Mouse (Mus musculus) gastrocnemius, adult 2 months (tissue): ENCODE measurements around the gene Nav2. TPM values are rescaled to one million over a fixed set of nuclear protein-coding genes. Genes with fewer than 3 reads are reported as not detected.
A peak's percentile ranks its signal among the peaks of the same experiment; 100 is the strongest.

Experiments
- DNase-seq: peaks from one replicate; pipeline ENCODE4 v3.0.0; 2022
- H3K27ac ChIP-seq: fragments of 200-600 bp; 2 replicates; pipeline ENCODE4 v1.8.1; 2022; ENCODE audit warnings: mild to moderate bottlenecking
- H3K4me3 ChIP-seq: fragments of 200-600 bp; 2 replicates; pipeline ENCODE4 v1.8.1; 2022; ENCODE audit warnings: mild to moderate bottlenecking, moderate library complexity
- CTCF ChIP-seq: fragments of 200-600 bp; IDR thresholded peaks from 2 replicates; pipeline ENCODE4 v1.8.1; 2022; ENCODE audit warnings: antibody characterized with exemption, mild to moderate bottlenecking, moderate library complexity
- intact Hi-C: fragments of 180-260 bp; cut with DNase I; formaldehyde crosslinking; loops from one replicate; pipeline ENCODE4 v1.15.1; 2025
- total RNA-seq, 2 experiments: library from RNA; stranded (reverse); gene quantifications; 2 replicates each; pipeline ENCODE4 v1.2.3; 2021

The Nav2 gene
- total RNA-seq, 2 experiments from 2014 or later = 18.5 to 36.0 TPM

GRCm38 (mm10) chr7:49257234-49257906 is 348.9 kb downstream of the Nav2 start:
- intact Hi-C loops = no loop called here
- no peak overlapping the region for H3K4me3 ChIP-seq
- peak overlapping the region; percentile 87 for H3K27ac ChIP-seq
- TF ChIP-seq CTCF = no peak
- DNase-seq = no peak

- intact Hi-C loops = no loop called here
- TF ChIP-seq CTCF = no peak
- peak overlapping the region; percentile 87 for H3K27ac ChIP-seq
- DNase-seq = peak; percentile 67
- no peak overlapping the region for H3K4me3 ChIP-seq
Measured at GRCm38 (mm10) chr7:49258088-49258487, 349.6 kb downstream of the Nav2 start.

DNA sequence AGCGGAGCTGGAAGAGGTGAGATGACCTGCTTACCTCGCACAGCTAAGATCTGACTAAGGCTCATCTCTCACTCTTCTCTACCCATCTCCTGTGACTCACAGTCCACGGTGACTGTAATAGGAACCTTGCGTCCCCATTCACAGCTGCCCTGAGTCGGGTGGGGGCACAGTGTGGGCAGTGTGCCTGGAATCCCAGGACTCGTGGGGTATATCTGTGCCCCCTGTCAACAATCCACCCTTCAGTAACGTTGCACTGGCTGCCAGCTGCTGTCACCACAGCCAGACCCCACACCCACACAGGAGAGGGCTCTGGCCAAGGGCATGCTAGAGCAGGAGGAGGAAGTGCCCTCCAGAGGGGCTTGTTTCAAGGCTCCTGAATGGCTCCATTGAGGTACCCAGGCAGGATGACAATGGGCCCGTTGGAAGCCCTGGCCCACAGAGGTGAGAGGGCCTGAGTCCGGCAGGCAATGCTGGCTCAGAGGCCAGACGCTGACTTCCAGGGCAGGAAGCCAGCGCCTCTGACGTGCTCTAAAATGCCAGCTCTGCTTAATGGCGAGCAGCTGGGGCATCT is 353.5 kb downstream of the Nav2 start:
- peak; percentile 92 for DNase-seq
- intact Hi-C loops = no loop called here
- no peak for TF ChIP-seq CTCF
- H3K27ac ChIP-seq = peak overlapping the region; percentile 92
- no peak overlapping the region for H3K4me3 ChIP-seq

DNA sequence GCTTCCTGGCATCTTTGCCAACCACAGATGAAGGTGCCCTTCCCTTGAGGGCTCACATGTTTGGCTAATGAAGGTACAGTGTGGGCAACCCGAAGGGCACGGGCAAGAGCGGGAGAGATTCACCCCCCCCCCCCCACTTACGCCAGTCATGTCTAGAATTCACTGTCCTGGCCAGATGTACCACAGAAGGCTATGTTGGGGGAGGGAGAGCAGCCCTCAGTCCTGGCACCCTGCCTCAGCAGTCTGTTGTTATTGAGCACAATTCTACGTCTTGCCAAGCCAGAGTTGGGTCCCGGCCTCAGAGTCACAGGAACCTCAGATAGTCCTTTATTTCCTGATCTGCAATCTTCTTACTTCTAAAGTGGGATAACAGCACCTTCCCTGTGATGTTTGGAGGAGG is 357.9 kb downstream of the Nav2 start:
- DNase-seq = peak; percentile 65
- H3K27ac ChIP-seq = peak overlapping the region; percentile 94
- intact Hi-C loops = no loop called here
- TF ChIP-seq CTCF = no peak
- no peak overlapping the region for H3K4me3 ChIP-seq

DNA sequence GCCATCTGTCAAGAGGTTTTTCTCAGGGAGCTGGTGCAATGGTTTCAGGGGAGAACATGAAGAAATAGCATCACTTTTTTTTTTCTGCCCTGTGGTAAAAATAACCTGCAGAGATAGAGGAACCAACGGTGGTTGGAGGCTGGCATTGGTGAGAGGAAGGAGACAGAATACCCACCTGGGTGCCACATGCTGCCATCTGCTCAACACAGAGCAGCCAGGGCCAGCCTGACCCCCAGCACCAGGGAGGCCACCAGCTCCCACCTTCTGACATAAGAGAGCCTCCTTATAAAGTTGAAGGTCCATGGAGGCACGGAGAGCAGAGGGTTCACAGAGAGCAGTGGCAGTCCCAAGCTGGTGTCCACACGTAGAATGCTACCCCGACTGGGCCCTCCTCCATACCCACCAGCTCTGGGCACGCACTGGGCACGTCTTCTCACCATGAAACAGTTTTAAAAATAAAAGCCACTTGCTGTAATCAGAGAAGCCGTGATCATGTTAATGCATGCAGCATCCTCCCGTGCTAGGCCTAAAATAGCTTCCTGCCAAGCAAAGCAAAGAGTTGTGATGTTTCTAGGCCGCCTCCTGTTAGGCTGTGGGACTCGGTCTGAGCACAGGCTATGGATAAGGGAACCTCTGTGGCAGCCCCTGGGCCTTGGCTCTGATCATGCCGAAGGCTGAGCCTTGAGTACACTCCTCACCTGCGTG is 359.3 kb downstream of the Nav2 start:
- peak overlapping the region; percentile 18; the same call in 1 of the 2 replicates for H3K4me3 ChIP-seq
- H3K27ac ChIP-seq = peak overlapping the region; percentile 94
- peak; percentile 80 for DNase-seq
- intact Hi-C loops = no loop called here
- TF ChIP-seq CTCF = no peak

GRCm38 (mm10) chr7:49268401-49268921 is 359.9 kb downstream of the Nav2 start:
- no peak for TF ChIP-seq CTCF
- Histone ChIP-seq H3K4me3 (no peak overlapping the region), H3K27ac (peak overlapping the region; percentile 94)
- DNase-seq = no peak
- intact Hi-C loops = no loop called here

DNA sequence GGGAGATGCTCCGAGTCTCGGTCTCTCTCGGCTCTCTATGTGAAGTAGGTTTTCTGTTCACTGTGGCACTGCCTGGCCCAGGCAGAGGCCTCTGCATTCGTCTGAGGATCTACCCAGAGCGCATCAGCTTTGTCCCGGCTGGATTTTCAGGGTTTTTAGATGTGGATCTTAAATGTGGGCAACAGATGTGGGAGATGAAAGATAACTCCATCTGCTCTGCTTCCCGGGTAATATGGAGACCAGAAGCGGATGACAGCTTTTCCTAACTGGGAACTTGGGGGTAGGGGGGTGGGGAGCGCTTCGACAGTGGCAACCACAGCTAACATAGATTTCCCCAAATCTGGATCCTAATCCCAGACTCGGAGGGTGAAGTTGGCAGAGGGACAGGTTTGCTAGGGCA is 362.3 kb downstream of the Nav2 start:
- H3K4me3 ChIP-seq = no peak overlapping the region
- TF ChIP-seq CTCF = no peak
- intact Hi-C loops = loop anchor here (5.0 kb wide), 2 partner anchors 61 to 156 kb away; no protein-coding TSS in a partner anchor
- DNase-seq = no peak
- H3K27ac ChIP-seq = no peak overlapping the region

DNA sequence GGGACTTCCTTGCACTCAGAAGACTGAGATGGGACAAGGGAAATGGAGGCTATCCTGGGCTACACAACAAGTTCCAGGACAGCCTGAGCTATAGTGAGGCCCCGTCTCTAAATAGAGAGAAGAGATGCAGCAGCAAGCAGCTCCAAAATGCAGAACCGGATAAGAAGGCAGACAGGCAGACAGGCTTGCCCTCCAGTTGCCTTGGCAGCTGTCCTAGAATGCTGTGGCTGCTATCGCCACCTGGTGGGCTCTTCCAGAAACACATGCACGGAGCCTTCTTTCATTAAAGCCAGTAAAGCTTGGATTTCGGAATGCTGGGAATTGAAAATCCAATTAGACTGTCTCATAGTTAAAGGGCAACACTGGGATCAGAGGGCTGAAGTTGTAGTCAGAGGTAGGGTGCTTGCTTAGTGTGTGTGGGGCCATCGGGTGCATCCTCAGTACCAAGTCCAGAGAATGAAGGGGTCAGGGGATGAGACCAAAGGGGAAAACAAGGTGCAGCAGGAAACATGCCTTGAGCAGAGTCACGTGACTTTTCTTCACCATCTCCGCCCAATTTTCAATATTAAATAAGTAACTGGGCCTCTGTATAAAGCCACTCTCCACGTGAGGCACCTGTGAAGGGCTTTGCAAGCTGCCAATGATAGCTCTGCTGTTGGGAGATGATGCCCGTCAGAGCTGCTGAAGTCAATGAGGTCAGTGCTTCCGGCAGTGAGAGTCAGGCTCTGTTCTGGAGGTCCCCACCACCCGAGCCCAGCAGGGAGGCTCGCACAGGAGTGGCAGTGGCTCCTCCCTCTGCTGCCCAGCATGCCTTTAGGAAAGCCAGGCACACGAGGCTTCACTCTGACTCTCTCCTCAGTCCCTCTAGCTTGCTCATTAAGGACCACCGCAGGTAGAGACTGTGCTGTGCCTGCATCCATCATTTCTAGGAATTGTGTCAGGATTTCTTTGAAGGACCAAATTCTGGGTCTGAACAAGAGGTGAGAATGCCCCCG is 364.2 kb downstream of the Nav2 start:
- DNase-seq = peak; percentile 80
- intact Hi-C loops = loop anchor here (1.0 to 5.0 kb wide), 4 partner anchors 23 to 155 kb away; no protein-coding TSS in a partner anchor
- TF ChIP-seq CTCF = peak; percentile 96
- H3K4me3 ChIP-seq = no peak overlapping the region
- H3K27ac ChIP-seq = no peak overlapping the region

- intact Hi-C loops = loop anchor here (5.0 kb wide), 2 partner anchors 58 to 153 kb away; no protein-coding TSS in a partner anchor
Measured at GRCm38 (mm10) chr7:49273907-49274656, 365.6 kb downstream of the Nav2 start.

GRCm38 (mm10) chr7:49274676-49275075 is 366.2 kb downstream of the Nav2 start:
- no peak for TF ChIP-seq CTCF
- no peak overlapping the region for H3K4me3 ChIP-seq
- H3K27ac ChIP-seq = no peak overlapping the region
- intact Hi-C loops = loop anchor here (5.0 kb wide), 2 partner anchors 58 to 153 kb away; no protein-coding TSS in a partner anchor
- no peak for DNase-seq

More at GRCm38 (mm10) chr7:49273907-49274656, 365.6 kb downstream of the Nav2 start:
- Histone ChIP-seq H3K4me3 (no peak overlapping the region), H3K27ac (no peak overlapping the region)
- no peak for TF ChIP-seq CTCF
- no peak for DNase-seq

DNA sequence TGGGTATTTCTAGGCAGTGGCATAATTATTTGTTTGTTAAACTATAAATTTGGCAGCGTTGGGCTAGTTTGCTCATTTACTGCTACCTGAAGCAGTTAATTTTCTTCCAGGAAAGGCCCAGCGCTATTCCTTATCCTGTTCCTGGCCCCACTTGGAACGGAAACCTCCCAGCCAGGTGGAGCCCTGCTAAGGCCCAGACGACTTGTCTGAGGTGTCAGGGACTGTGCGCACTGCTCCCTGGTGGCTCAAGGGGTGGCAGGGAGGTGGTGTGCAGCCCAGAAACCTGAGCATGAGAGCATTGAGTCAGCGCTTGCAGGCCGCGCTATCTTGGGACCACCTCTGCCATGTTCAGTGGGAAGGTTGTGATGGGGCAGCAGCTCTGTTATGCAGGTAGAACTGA is 367.6 kb downstream of the Nav2 start:
- intact Hi-C loops = no loop called here
- no peak for TF ChIP-seq CTCF
- no peak for DNase-seq
- Histone ChIP-seq H3K4me3 (no peak overlapping the region), H3K27ac (no peak overlapping the region)
